ENCODE assay signal across 15 mouse cellular contexts in the genomic region with DNA sequence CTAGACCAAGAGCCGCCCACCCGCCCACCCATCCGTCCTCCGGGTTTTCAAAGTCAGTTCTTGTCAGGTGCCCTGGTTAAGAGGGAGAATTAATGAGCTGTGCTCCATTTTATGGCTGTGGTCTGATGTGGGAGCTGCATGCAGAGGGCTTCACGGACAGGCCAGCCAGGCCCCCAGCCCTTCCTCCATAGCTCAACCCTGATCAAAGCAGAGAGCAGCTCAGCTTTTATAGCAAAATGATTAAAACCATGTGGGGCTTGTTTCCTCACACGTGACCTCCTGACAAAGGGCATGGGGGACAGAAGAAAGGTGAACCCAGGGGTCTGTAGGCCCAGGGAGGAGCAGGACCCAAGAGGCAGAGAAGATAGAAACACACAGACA. TPM values are rescaled to one million over a fixed set of nuclear protein-coding genes. Genes with fewer than 3 reads are reported as not detected.
A peak's percentile ranks its signal among the peaks of the same experiment; 100 is the strongest.
DNase-seq lines count a peak whose midpoint lies in the region; ATAC-seq lines count a peak whose summit lies in the region.
"Had no signal": no experiment of that assay in that cellular context is flagged by ENCODE, and none has a peak within 500 bp of the region (broad histone marks: within the 10 kb centered on the region; RNA-seq: fewer than 3 reads in every experiment).

No protein-coding gene starts in this region.

- 18% methylated on average over 6 of the region's 6 CpGs for WGBS in kidney, embryonic 16.5 days
- WGBS in limb, embryonic 11.5 days, result under 1% methylated on average over 6 of the region's 6 CpGs

- H3K4me1 ChIP-seq in kidney, embryonic 16.5 days (ENCODE audit: insufficient read depth, low read length), result peaks cover 83% of the 10 kb centered on the region
- peaks cover 34% of the 10 kb centered on the region for H3K4me1 ChIP-seq in limb, embryonic 11.5 days (ENCODE audit: control insufficient read depth, insufficient read depth, low read length)

- H3K36me3 ChIP-seq in kidney, embryonic 16.5 days (ENCODE audit: insufficient read depth, low read length), result no peaks in the 10 kb centered on the region
- no peaks in the 10 kb centered on the region for H3K36me3 ChIP-seq in limb, embryonic 11.5 days (ENCODE audit: control insufficient read depth, insufficient read depth, low read length)
- H3K36me3 ChIP-seq: liver, embryonic 13.5 days had no signal

- H3K4me2 ChIP-seq in kidney, embryonic 16.5 days (replicated peaks; ENCODE audit: low read depth, low read length), result peak overlapping the region; percentile 16; the same call in 1 of the 2 replicates
- H3K4me2 ChIP-seq in limb, embryonic 11.5 days (ENCODE audit: low read depth, severe bottlenecking), result no peak overlapping the region
- H3K4me2 ChIP-seq: liver, embryonic 13.5 days had no signal

- H3K27me3 ChIP-seq in kidney, embryonic 16.5 days (ENCODE audit: insufficient read depth, low read length), result no peaks in the 10 kb centered on the region
- peaks cover 30% of the 10 kb centered on the region for H3K27me3 ChIP-seq in limb, embryonic 11.5 days (ENCODE audit: control insufficient read depth, insufficient read depth, low read length)
- H3K27me3 ChIP-seq: CH12.LX; liver, embryonic 13.5 days had no signal

- no peak overlapping the region for H3K4me3 ChIP-seq in kidney, embryonic 16.5 days (ENCODE audit: low read length)
- H3K4me3 ChIP-seq in limb, embryonic 11.5 days (ENCODE audit: low read depth, low read length), result no peak overlapping the region
- H3K4me3 ChIP-seq: liver, embryonic 13.5 days had no signal

- H3K9ac ChIP-seq in kidney, embryonic 16.5 days (replicated peaks; ENCODE audit: low read length), result 0 out of 2 replicates have a peak overlapping the region, but pooled peaks have one; percentile 15
- H3K9ac ChIP-seq in limb, embryonic 11.5 days (ENCODE audit: low read length), result no peak overlapping the region
- H3K9ac ChIP-seq: liver, embryonic 13.5 days had no signal

- H3K27ac ChIP-seq in kidney, embryonic 16.5 days (ENCODE audit: low read length), result peak overlapping the region; percentile 58
- H3K27ac ChIP-seq in limb, embryonic 11.5 days (replicated peaks; ENCODE audit: low read depth, low read length), result peak overlapping the region; percentile 37; the same call in 1 of the 2 replicates
- H3K27ac ChIP-seq: liver, embryonic 13.5 days; macrophage had no signal

- no peaks in the 10 kb centered on the region for H3K9me3 ChIP-seq in kidney, embryonic 16.5 days (ENCODE audit: low read length)
- no peaks in the 10 kb centered on the region for H3K9me3 ChIP-seq in limb, embryonic 11.5 days (ENCODE audit: control insufficient read depth, low read length)
- H3K9me3 ChIP-seq: liver, embryonic 13.5 days had no signal

- DNase-seq in kidney, postnatal 14 days, result no peak
- DNase-seq in embryo, embryonic 10 days (ENCODE audit: low spot score), result peak; percentile 80
- peak; percentile 67 for DNase-seq in embryo, embryonic 11.5 days (ENCODE audit: low read depth, low spot score)
- DNase-seq in limb, embryonic 11.5 days (ENCODE audit: low spot score), result peak; percentile 85
- DNase-seq in urinary bladder, postnatal 36 days (ENCODE audit: low spot score in 2 of 2), result no peak
- DNase-seq in gastrocnemius, postnatal 10 days, result no peak
- DNase-seq in thymus, postnatal 14 days, result no peak
- DNase-seq: cerebellum, adult 8-10 months; heart, adult 11 months; heart, postnatal 14 days; liver, embryonic 13.5 days; thymus, adult 18-20 months had no signal

- ATAC-seq in kidney, embryonic 16.5 days (ENCODE audit: low FRiP score, low TSS enrichment), result peak; percentile 81
- peak; percentile 86 for ATAC-seq in limb, embryonic 11.5 days (ENCODE audit: insufficient number of reproducible peaks, low FRiP score, low TSS enrichment, low read depth)

RNA-seq across cellular contexts. Expression of gene Pkdcc, which starts 36.0 kb away (rescaled TPM):
- 29.9 and 31.6 TPM in 2 replicates for polyA plus RNA-seq in kidney, embryonic 16.5 days (2015; fragmentation: Nextera tagmentation; extraction: Ambion mirVana)
- 21.8 and 22.6 TPM in 2 replicates for polyA plus RNA-seq in limb, embryonic 11.5 days (2014; fragmentation: Nextera tagmentation; extraction: Ambion mirVana)
- 10 to 100 TPM; 54.0 to 54.2 TPM for total RNA-seq in gastrocnemius, postnatal 10 days (2021)

Comparison
In these comparisons a context has a peak if more than half of its experiments do, and no peak if none do; other contexts are left out.
1. DNase-seq: peak in embryo, embryonic 10 days (single experiment), embryo, embryonic 11.5 days (single experiment) and limb, embryonic 11.5 days (single experiment); none in kidney, postnatal 14 days (single experiment), urinary bladder, postnatal 36 days (0 of 2), gastrocnemius, postnatal 10 days (single experiment) and thymus, postnatal 14 days (single experiment).